Mouse (Mus musculus): Measurements from ENCODE around the gene Anapc1. TPM values are rescaled to one million over a fixed set of nuclear protein-coding genes. Genes with fewer than 3 reads are reported as not detected.
A peak's percentile ranks its signal among the peaks of the same experiment; 100 is the strongest.
"Not testable (repeated sequence)": the region's sequence is repeated elsewhere in the genome, so short reads cannot be mapped to it uniquely, and the experiment has no call there.

Anapc1 gene
- total RNA-seq, 2 experiments from 2014 or later, result 40.2 to 43.2 TPM

GRCm38 (mm10) chr2:128698140-128698692, 11.0 kb upstream of the Anapc1 start:
- intact Hi-C loops (cut with DNase I), result loop anchor here (1.0 to 5.0 kb wide), 3 partner anchors 63 to 249 kb away; no protein-coding TSS in a partner anchor
- peak; percentile 79 for DNase-seq (ENCODE audit: low spot score)

DNA sequence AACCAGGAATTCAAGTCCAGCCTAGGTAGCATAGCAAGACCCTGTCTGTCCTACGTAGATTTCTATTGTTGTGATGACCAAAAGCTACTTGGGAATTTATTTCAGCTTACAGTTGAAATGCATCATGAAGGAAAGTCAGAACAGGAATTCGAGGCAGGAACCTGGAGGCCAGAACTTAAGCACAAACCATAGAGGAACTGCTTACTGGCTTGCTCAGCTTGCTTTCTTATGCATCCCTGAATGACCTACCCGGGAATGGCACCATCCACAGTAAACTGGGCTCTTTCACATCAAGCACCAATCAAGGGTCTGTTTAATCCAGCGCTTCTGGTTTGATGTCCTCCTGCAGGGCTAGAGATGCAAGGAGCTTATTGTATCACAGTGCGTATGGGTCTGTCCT, 10.4 kb upstream of the Anapc1 start:
- intact Hi-C loops (cut with DNase I), result loop anchor here (5.0 kb wide), 1 partner anchor 250 kb away; no protein-coding TSS in a partner anchor

GRCm38 (mm10) chr2:128697047-128697446, 9.9 kb upstream of the Anapc1 start:
- DNase-seq (ENCODE audit: low spot score), result no peak
- intact Hi-C loops (cut with DNase I), result loop anchor here (5.0 kb wide), 1 partner anchor 250 kb away; no protein-coding TSS in a partner anchor

More for the DNA sequence above, 10.4 kb upstream of the Anapc1 start:
- no peak for DNase-seq (ENCODE audit: low spot score)

DNA sequence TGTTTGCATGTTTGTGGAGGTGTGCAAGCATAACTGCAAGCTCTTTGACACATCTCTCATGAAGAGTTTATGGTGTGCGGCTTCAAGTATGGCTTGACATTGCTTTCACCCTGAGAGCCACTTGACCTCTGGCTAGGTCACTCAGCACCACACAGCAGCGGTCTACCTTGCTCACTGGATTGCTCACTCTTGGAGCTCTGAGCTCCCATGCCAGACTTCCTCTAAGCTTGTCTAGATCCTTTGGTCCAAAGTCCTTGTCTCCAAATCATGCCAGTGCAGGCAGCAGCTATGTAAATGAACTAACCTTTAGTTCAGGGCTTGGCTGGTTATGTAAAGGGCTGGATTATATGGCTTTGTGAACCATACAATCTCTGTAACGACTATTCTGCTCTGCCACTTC, 9.2 kb upstream of the Anapc1 start:
- no peak for DNase-seq (ENCODE audit: low spot score)
- intact Hi-C loops (cut with DNase I), result loop anchor here (5.0 kb wide), 1 partner anchor 251 kb away; no protein-coding TSS in a partner anchor

GRCm38 (mm10) chr2:128694548-128694947, 7.4 kb upstream of the Anapc1 start:
- DNase-seq (ENCODE audit: low spot score), result no peak
- intact Hi-C loops (cut with DNase I), result no loop called here

- intact Hi-C loops (cut with DNase I); DNase-seq (ENCODE audit: low spot score): not testable (repeated sequence)
These were observed 6.6 kb upstream of the Anapc1 start for GRCm38 (mm10) chr2:128693828-128694227.

DNA sequence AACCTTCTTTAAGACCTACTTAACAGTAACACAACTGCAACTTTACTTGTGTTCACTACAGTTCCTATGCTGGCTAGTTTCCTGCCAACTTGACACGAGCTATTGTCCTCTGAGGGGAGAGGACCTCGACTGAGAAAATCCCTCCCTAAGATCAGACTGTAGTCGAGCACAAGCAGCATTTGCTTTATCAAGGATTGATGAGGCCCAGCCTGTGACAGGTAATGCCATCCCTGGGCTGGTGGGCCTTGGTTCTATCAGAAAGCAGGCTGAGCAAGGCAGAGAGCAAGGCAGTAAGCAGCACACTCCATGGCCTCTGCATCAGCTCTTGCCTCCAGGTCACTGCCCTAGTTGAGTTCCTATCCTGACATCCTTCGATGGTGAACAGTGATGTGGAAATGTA, 6.0 kb upstream of the Anapc1 start:
- intact Hi-C loops (cut with DNase I), result no loop called here
- DNase-seq (ENCODE audit: low spot score), result no peak

DNA sequence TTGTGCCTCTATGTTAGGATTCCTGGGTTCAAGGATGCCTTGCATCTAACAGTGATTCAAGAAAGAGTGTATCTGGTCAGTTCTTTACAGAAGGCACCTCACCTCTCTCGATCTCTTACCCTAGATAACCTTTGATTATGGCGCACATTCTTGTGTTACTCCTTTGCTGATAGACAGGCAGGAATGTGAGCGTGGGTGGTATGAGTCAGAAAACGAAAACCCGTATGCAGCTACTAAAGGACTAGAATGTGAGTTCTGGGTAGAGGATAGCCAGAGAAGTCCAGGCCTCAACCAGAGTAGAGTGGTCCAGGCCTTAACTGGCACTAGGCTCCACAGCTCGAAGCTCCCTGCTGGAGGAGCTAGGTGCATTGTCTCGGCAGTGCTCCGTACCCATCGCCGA, 5.6 kb upstream of the Anapc1 start:
- intact Hi-C loops (cut with DNase I), result no loop called here
- DNase-seq (ENCODE audit: low spot score), result no peak

DNA sequence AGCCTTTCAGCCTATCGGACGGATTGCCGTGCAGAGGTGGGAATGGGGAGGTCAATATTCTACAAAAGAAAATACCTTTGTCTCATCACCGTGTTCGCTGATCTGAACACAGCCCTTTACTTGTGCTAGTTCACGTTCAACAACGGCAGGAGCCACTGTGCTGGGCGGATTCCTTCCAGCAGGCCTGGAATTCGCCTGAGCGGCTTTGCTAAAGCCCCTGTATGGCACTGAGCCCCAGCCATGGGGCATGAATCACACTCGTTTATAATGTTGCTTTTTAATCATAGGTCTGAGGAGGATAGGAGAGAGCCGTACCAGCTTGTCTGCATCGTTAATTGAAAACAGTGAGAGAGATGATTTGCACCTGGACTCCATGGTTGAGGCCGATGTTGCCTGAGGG, 5.1 kb upstream of the Anapc1 start:
- intact Hi-C loops (cut with DNase I), result no loop called here
- no peak for DNase-seq (ENCODE audit: low spot score)

DNA sequence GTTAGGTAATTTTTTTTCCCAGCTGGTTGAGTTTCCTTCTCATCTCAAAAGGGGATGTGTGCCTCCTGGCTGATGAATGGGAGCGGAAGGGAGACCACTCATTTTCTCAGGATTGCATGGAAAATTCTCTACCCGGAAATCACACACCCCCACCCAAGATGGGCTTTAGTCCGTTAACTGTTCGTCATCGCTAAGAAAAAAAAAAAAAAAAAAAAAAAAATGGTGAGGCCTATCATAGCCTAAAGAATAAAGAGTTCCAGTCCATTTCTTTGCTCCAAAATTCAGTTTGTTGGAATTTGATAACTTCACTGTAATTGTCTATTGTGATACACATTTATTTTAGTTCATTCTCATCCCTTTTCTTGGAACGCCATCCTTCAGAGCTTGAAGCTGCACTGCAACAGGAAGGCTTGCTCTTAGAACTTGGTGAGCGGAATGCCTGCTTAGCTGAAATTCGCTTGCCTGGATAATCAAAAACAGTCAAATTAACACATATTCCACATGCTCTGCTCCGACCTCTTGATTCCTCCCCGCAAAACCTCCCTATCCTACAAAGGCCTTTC, 448 bp upstream of the Anapc1 start:
- DNase-seq (ENCODE audit: low spot score), result no peak
- intact Hi-C loops (cut with DNase I), result no loop called here

- DNase-seq (ENCODE audit: low spot score), result no peak
- intact Hi-C loops (cut with DNase I), result no loop called here
These were observed 6.5 kb downstream of the Anapc1 start for GRCm38 (mm10) chr2:128680661-128681060.

GRCm38 (mm10) chr2:128620578-128620977, 66.6 kb downstream of the Anapc1 start:
- intact Hi-C loops (cut with DNase I), result no loop called here
- DNase-seq (ENCODE audit: low spot score), result no peak

GRCm38 (mm10) chr2:128615366-128615765, 71.8 kb downstream of the Anapc1 start:
- DNase-seq (ENCODE audit: low spot score), result no peak
- intact Hi-C loops (cut with DNase I), result no loop called here

GRCm38 (mm10) chr2:128613365-128613764, 73.8 kb downstream of the Anapc1 start:
- DNase-seq (ENCODE audit: low spot score), result no peak
- intact Hi-C loops (cut with DNase I), result no loop called here

DNA sequence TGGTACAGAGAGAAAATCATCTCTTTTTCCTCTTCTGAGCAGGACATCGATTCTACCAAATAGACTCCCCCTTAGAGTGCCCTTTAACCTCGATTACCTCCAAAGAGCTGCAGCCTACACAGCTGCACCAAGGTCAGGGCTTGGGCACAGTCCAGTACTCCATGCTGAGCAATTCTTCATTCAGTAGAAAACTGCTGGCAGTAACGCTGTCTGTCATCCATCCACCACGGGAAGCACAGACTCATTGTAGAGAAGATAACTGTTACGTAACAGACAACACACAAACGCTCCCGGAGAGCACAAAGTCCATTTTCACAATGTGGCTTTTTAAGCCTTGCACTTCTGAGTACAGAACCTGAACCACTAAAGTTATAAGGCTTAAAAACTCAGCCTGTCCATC, 74.9 kb downstream of the Anapc1 start:
- intact Hi-C loops (cut with DNase I), result no loop called here
- no peak for DNase-seq (ENCODE audit: low spot score)

GRCm38 (mm10) chr2:128611178-128611577, 76.0 kb downstream of the Anapc1 start:
- no peak for DNase-seq (ENCODE audit: low spot score)
- intact Hi-C loops (cut with DNase I), result no loop called here

DNA sequence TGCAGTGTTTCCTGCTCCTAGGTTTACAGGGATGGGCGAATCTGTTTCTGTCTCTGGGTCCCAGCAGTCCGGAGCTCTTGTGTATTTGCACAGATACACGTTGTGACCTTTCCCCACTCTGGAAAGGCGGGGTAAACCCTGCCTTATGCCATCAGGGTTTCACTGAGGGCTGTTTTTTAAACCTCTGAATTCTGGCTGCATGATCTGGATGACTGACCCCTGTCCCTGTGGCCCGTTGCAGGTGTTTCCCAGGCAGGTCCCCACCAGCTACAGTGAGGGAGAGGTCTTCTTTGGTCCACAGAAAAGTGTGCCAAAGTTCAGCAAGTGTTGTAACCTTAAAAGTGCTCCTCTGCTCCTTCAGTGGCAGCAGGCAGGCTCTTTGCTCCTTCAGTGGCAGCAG, 77.9 kb downstream of the Anapc1 start:
- no peak for DNase-seq (ENCODE audit: low spot score)

GRCm38 (mm10) chr2:128601534-128601933, 85.7 kb downstream of the Anapc1 start:
- no peak for DNase-seq (ENCODE audit: low spot score)
- intact Hi-C loops (cut with DNase I), result no loop called here

More for the DNA sequence above, 77.9 kb downstream of the Anapc1 start:
- intact Hi-C loops (cut with DNase I), result no loop called here

- DNase-seq (ENCODE audit: low spot score), result no peak
- intact Hi-C loops (cut with DNase I), result no loop called here
These were observed 94.9 kb downstream of the Anapc1 start for GRCm38 (mm10) chr2:128592301-128592700.

DNA sequence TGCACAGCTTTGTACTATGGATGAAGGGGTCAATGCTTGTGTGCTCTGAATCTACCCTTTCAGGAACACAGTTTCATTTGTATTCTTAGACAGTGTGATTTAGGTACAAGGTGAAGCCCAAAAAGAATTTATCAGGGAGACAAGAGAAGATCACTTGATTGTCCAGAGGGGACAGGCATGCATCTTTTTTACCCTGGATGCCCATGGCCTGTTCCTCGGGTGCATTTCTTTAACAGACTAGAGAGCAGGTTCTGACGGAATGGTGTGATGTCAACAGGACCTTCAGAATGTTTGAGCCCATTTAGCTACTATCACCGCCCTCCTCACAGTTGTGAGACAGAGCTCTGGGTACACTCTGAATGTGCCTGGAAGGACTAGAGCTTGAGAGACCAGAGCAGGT, 96.3 kb downstream of the Anapc1 start, which contains the start of gene Spdye4c:
TSS of gene Spdye4c (plus strand) at position 301 of the 400 bp plus-strand sequence.
- intact Hi-C loops (cut with DNase I), result no loop called here
- DNase-seq (ENCODE audit: low spot score), result no peak

DNA sequence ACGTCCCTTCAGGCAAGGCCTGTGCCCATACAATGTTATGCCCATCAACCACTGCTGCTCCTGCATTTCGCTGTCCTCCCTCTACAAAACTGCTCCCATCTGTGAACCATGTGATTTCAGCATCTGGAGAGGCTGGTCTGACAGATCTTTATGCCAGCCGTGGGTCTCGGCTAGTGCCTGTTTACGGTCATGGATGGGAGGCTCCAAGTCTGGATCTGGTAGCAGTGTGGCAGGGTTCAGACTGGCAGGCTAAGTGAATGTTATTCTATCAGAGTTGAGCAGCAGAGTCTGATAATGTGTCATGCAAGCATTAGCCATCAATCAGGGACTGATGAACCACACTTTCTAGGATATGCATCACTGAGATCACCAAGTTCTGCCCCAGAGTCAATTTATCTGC, 104.3 kb downstream of the Anapc1 start:
- intact Hi-C loops (cut with DNase I), result no loop called here
- no peak for DNase-seq (ENCODE audit: low spot score)

Data from heart, postnatal 25 days (tissue).